Mouse (Mus musculus) gastrocnemius, adult 2 months (tissue): ENCODE measurements around the gene Trpc5. TPM values are rescaled to one million over a fixed set of nuclear protein-coding genes. Genes with fewer than 3 reads are reported as not detected.
A peak's percentile ranks its signal among the peaks of the same experiment; 100 is the strongest.

ENCODE experiments used
- DNase-seq: peaks from one replicate; pipeline ENCODE4 v3.0.0; 2022
- H3K27ac ChIP-seq: fragments of 200-600 bp; 2 replicates; pipeline ENCODE4 v1.8.1; 2022; ENCODE audit warnings: mild to moderate bottlenecking
- H3K4me3 ChIP-seq: fragments of 200-600 bp; 2 replicates; pipeline ENCODE4 v1.8.1; 2022; ENCODE audit warnings: mild to moderate bottlenecking, moderate library complexity
- CTCF ChIP-seq: fragments of 200-600 bp; IDR thresholded peaks from 2 replicates; pipeline ENCODE4 v1.8.1; 2022; ENCODE audit warnings: antibody characterized with exemption, mild to moderate bottlenecking, moderate library complexity
- intact Hi-C: fragments of 180-260 bp; cut with DNase I; formaldehyde crosslinking; loops from one replicate; pipeline ENCODE4 v1.15.1; 2025
- long read RNA-seq, 2 experiments: library from polyadenylated mRNA; stranded (forward); transcript quantifications; one replicate each; pipeline ENCODE4 v2.0.0; 2021
- total RNA-seq, 2 experiments: library from RNA; stranded (reverse); gene quantifications; 2 replicates each; pipeline ENCODE4 v1.2.3; 2021

Gene Trpc5
- under 1 TPM in 1 of 2 experiments, not detected in 1; 0.15 TPM for total RNA-seq
- long read RNA-seq, experiment 1 = 0 reads
- long read RNA-seq, experiment 2 = 0 reads

DNA sequence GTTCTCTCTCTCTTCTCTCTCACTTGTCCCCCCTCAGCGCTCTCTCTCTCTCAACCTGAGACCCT, at the start of gene Trpc5:
Gene Trpc5, minus strand, starts transcription at position 39 of the 65 bp plus-strand sequence.
- DNase-seq = no peak
- Histone ChIP-seq H3K27ac (no peak within 1 kb of the TSS), H3K4me3 (peak within 1 kb of the TSS; percentile 64)
- no peak for TF ChIP-seq CTCF
- intact Hi-C loops = no loop called here

DNA sequence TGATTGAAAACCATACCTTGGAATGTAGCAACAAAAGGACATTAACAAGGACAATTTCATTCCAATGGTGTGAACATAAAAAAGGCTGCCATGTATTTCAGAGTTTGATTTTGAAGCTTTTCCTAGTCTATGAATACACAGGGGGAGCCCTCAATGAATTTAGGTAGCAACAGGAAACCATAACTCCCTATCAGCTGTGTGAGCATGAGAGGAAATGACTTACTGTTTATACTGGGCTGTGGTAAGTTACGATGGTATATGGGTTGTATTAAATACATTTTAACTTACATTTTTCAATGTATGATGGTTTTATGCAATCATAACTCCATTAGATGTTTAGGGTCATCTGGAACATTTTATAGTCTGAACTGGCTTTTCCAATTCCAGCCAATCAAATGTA, 28.4 kb upstream of the Trpc5 start:
- Histone ChIP-seq H3K27ac (no peak overlapping the region), H3K4me3 (no peak overlapping the region)
- no peak for TF ChIP-seq CTCF
- DNase-seq = no peak
- intact Hi-C loops = no loop called here

- Histone ChIP-seq H3K4me3 (peak overlapping the region; percentile 4; the same call in 1 of the 2 replicates), H3K27ac (no peak overlapping the region)
- intact Hi-C loops = no loop called here
- no peak for TF ChIP-seq CTCF
- DNase-seq = no peak
Measured at GRCm38 (mm10) chrX:144689859-144690181, 1.8 kb upstream of the Trpc5 start.

DNA sequence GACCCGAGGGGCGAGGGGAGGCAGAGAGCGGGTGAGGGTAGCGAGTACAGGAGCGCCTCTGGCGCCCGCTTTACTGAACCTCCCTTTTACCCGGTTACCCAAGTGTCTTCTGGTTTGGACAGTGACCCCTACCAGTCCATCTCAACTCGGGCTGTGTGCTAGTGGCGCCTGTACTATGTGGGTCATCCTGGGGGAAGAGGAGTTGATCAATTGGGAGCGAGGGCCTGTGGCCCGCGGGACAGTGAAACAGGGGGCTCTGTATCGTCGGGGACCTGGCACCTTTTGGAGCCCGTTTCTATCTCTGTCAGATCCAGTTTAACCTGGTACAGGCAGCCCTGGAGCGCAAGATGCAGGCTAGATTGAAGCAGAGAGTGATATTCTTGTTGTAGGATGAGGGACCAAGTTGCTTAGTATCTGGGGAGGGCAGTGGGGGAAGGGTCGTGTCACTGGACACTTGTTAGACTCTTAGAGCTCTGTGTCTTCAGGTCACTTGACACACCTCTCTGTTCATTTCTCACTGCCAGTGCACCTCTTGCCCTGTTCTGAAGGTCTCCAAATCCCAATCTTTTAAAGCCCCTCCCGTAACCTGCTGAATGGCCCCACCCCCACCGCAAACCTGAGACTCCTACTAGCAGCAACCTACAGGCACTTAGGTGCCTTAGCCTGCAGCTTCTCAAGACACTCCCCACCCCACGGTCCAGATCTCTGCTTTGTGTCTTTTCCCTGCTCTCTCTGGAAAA, 1.3 kb upstream of the Trpc5 start:
- DNase-seq = no peak
- TF ChIP-seq CTCF = no peak
- Histone ChIP-seq H3K27ac (no peak overlapping the region), H3K4me3 (peak overlapping the region; percentile 64)
- intact Hi-C loops = no loop called here

- TF ChIP-seq CTCF = no peak
- intact Hi-C loops = no loop called here
- H3K4me3 ChIP-seq = peak within 1 kb of the TSS; percentile 64
- DNase-seq = no peak
- H3K27ac ChIP-seq = no peak within 1 kb of the TSS
Measured at GRCm38 (mm10) chrX:144688207-144689118, 483 bp upstream of the Trpc5 start, which contains the start of gene Rtl4. Gene Rtl4 (plus strand): TSS chrX:144688907.

GRCm38 (mm10) chrX:144687742-144688141, 238 bp downstream of the Trpc5 start:
- H3K4me3 ChIP-seq = no peak overlapping the region
- intact Hi-C loops = no loop called here

DNA sequence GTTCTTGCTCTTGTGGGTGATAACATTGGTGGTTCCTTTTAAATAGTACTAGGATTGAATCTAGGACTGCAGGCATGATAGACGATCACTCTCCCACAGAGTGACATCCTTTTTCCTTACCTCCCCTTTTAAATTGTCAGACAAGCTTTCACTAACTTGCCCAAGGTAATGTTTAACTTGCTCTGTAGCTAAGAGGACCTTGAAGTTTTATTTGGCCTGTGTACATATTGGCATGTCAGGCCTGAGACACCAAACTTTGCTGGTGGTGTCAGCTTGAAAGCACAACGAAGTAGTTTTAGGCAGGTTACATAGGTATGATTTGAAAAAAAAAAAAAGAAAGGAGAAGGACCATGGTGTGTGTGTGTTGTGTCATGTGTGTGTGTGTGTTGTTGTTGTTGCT, 35.8 kb downstream of the Trpc5 start:
- no peak for DNase-seq
- intact Hi-C loops = no loop called here
- TF ChIP-seq CTCF = no peak
- Histone ChIP-seq H3K4me3 (no peak overlapping the region), H3K27ac (no peak overlapping the region)

More at GRCm38 (mm10) chrX:144687742-144688141, 238 bp downstream of the Trpc5 start:
- H3K27ac ChIP-seq = no peak overlapping the region
- TF ChIP-seq CTCF = no peak
- DNase-seq = no peak

DNA sequence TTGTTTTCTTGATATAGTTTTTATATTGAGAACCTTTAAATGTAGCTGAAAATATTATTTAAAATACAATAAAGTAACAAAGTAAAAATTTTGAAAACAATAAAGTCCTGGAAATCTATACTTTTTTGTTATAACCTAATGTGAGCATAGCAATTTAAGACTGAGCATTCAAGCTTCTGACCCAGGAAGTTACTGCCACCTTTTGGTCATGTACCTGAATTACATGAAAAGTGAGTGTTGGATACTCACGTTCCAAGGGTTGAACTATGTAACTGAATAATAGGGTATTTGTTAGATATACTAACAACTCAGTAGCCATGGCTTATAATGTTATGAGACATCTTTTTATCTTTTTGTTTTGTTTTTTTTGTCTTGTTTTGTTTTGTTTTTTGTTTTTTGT, 42.6 kb downstream of the Trpc5 start:
- Histone ChIP-seq H3K27ac (no peak overlapping the region), H3K4me3 (no peak overlapping the region)
- peak; percentile 50 for TF ChIP-seq CTCF
- DNase-seq = no peak
- intact Hi-C loops = no loop called here

- intact Hi-C loops = no loop called here
- TF ChIP-seq CTCF = no peak
- H3K27ac ChIP-seq = no peak overlapping the region
- no peak for DNase-seq
- no peak overlapping the region for H3K4me3 ChIP-seq
Measured at GRCm38 (mm10) chrX:144644756-144645155, 43.2 kb downstream of the Trpc5 start.

DNA sequence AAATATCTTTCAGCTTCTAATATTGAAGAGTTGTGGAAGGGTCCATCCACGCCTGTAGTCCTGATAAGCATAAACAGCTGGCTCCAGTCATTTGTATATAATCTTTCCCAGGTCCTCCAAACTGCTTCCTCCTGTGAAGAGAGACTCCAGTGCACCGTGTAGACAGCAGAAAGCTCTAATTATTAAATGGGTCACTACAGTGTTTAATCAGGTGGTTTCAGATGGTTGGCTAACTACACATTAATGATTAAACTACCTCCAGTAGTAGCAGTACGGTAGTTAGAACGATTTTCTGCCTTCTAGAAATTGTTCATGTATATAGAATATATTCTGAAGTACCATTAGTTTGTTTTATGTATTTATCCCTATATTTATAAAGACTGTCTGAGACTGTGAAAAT, 75.2 kb downstream of the Trpc5 start:
- no peak for TF ChIP-seq CTCF
- intact Hi-C loops = no loop called here
- Histone ChIP-seq H3K4me3 (no peak overlapping the region), H3K27ac (no peak overlapping the region)
- DNase-seq = no peak

DNA sequence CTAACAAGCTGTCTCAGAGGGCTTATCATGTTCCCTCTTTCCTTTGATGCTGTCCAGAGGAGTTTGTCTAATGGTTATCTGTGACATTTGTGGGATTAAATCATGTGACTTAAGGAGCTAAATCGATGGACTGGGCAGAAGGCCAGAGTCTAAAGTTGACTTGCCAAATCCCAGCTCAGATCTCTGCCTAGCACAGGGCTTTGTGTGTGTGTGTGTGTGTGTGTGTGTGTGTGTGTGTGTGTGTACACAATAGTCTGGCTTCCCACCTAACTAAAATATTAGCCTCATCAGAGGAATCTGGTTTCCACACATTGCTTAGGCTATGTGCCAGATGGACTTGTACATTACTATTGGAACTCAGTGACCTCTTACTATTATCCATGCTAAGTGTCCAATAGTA, 151.5 kb downstream of the Trpc5 start:
- intact Hi-C loops = no loop called here
- no peak for DNase-seq
- H3K4me3 ChIP-seq = no peak overlapping the region
- H3K27ac ChIP-seq = no peak overlapping the region
- TF ChIP-seq CTCF = no peak

DNA sequence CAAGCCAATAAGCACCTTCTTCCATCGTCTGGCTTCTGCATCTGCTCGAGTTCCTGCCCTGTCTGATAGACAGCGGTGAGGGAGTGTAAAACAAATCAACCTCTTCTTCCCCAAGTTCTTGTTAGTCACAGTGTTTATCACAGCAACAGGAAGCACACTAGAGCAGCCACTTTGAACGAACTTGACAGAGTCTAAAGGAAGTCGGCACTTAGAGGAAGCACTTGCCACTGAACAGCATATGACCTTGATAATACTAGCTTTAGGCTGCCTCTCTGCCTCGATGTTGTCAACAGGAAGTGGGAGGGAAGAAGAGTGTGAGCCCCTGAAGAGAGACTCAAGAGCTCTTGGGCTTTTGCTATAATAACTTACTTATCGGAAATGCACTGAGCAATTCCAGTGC, 161.9 kb downstream of the Trpc5 start:
- no peak for TF ChIP-seq CTCF
- DNase-seq = no peak
- intact Hi-C loops = no loop called here
- Histone ChIP-seq H3K4me3 (no peak overlapping the region), H3K27ac (no peak overlapping the region)

DNA sequence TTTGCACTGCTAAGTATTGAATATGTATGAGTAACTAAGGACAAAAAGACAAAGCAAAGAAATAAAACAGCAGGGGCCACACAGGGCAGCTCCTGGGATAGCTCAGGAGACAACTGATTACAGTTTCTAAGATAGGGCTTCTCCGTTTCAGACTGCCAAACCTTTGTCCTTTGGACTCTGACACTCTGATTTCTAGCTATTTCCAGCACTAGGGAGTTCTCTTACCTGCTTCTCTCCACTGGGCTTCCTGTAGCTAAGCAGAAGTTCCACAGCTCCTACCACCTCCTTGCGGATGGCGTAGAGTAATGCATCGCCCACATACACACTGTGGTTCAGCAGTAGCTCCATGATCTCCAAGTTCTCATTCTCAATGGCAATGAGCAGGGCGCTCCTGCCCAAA, 164.7 kb downstream of the Trpc5 start:
- TF ChIP-seq CTCF = no peak
- intact Hi-C loops = no loop called here
- H3K4me3 ChIP-seq = no peak overlapping the region
- no peak for DNase-seq
- no peak overlapping the region for H3K27ac ChIP-seq

- intact Hi-C loops = no loop called here
- DNase-seq = no peak
- TF ChIP-seq CTCF = no peak
- no peak overlapping the region for H3K27ac ChIP-seq
- no peak overlapping the region for H3K4me3 ChIP-seq
Measured at GRCm38 (mm10) chrX:144491394-144491793, 196.6 kb downstream of the Trpc5 start.
